Mouse (Mus musculus) lung, postnatal 10 days (tissue): Measurements from ENCODE around the gene Mtss1l.
"Not testable (repeated sequence)": the region's sequence is repeated elsewhere in the genome, so short reads cannot be mapped to it uniquely, and the experiment has no call there.

Source experiments
- DNase-seq: peaks from one replicate; pipeline ENCODE4 v3.0.0; 2021

The Mtss1l gene

GRCm38 (mm10) chr8:110779924-110780718 is 58.8 kb downstream of the Mtss1l start:
- DNase-seq = peak; percentile 22

DNA sequence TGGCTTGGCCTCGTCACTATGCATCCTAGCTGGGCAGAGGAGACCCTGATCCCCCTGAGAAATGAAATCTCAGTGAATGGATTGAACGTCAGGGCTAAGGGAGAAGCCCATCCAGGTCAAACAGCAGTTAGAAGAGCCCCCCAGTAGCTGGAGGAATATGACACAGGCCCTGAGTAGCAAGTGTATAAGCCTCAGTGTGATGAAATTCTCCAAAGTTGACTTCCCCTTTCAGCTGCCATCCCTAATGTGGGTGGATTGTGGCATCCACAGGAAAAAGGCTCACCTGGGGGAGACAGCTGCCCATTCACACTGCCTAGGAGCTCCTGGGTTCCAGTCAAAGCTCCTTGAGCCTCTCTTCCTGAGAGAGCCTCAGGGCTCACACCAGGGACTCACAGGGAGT is 64.1 kb downstream of the Mtss1l start:
- no peak for DNase-seq

DNA sequence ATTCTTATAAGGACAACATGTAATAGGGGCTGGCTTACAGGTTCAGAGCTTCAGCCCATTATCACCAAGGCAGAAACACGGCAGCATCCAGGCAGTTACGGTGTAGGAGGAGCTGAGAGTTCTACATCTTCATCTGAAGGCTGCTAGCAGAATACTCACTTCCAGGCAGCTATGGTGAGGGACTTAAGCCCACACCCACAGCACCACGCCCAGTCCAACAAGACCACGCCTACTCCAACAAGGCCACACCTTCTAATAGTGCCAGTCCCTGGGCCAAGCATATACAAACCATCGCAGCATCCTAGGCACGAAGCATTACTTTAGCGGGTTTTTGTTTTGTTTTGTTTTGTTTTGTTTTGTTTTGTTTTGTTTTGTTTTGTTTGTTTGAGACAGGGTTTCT is 65.2 kb downstream of the Mtss1l start:
- DNase-seq = not testable (repeated sequence)

GRCm38 (mm10) chr8:110786934-110787333 is 65.7 kb downstream of the Mtss1l start:
- DNase-seq = no peak

GRCm38 (mm10) chr8:110787411-110787954 is 66.2 kb downstream of the Mtss1l start:
- no peak for DNase-seq

DNA sequence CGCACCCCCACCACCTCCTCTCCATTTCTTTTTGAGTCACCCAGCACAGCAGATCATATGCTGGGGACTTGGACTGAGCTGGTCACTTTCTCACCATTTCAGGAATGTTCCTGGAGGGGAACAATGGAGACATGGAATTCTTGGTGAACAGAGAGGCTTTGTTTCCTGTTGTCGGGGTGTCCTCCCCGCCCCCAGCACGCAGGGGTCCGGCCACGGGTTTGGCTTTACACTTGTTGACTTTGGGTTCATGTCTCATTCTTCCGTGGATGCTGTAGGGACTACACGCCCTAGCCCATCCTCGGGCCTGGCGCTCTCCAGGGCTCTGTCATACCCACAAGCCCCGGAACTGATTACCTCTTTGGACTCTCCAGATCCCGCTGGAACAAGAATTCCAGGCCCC is 67.7 kb downstream of the Mtss1l start:
- no peak for DNase-seq

DNA sequence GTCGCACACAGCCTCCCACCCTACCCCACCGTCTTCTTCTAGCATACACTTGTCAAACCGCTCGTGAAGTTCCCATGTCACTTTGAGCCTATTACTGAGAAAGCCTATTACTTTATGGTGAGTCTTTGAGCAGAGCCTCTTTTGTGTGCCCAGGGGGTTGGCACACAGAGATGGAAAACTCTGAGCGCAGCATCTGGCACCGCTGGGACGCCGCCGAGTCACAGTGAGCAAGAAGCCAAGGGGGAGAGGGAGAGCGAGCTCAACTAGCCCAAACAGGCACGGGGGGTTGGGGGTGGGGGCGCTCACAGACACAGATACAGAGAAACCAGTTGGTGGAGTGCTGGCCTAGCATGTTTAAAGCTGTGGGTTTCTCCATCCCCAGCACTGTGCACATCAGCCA is 68.3 kb downstream of the Mtss1l start:
- DNase-seq = peak; percentile 66

DNA sequence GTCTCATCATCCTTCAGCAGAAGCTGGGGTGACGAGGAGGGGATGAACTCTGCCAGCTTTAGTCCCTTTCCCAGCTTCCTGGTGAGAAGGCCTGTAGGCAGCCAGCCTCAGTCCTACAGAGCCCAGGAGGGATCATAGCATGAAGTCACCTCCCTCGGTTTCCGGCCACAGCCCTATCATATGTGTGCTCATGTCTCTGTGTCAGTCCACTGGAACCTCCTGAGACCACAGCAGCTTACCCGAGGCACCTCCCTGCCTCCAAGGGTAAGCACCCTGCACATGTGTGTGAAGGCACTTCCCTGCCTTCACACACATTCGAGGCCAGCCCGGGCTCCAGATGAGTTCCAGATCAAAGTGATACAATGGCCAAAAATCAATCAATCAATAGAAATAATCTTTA is 69.0 kb downstream of the Mtss1l start:
- no peak for DNase-seq
